Mouse (Mus musculus) cerebellum, adult 2 months (tissue): ENCODE measurements around the gene Tmprss7.

Experiments
- CTCF ChIP-seq: fragments of 200-500 bp; IDR thresholded peaks from 2 replicates; pipeline ENCODE4 v1.5.1; 2011; ENCODE audit warnings: low read depth, mild to moderate bottlenecking, control low read depth, low read length, moderate library complexity, borderline replicate concordance; ENCODE audit not compliant: insufficient read depth
- POLR2A ChIP-seq: fragments of 200-500 bp; IDR thresholded peaks from 2 replicates; pipeline ENCODE4 v1.6.1; 2011; ENCODE audit warnings: low read length, control low read depth, borderline replicate concordance; ENCODE audit not compliant: insufficient read depth

GRCm38 (mm10) chr16:45613247-45613646, 80.2 kb downstream of the Tmprss7 start:
- no peak for TF ChIP-seq CTCF
- no peak for TF ChIP-seq POLR2A
